Mouse (Mus musculus): ENCODE measurements around the gene Sart3. TPM values are rescaled to one million over a fixed set of nuclear protein-coding genes. Genes with fewer than 3 reads are reported as not detected.

Sart3 gene
- total RNA-seq, 2 experiments from 2014 or later, result 36.7 to 48.2 TPM

DNA sequence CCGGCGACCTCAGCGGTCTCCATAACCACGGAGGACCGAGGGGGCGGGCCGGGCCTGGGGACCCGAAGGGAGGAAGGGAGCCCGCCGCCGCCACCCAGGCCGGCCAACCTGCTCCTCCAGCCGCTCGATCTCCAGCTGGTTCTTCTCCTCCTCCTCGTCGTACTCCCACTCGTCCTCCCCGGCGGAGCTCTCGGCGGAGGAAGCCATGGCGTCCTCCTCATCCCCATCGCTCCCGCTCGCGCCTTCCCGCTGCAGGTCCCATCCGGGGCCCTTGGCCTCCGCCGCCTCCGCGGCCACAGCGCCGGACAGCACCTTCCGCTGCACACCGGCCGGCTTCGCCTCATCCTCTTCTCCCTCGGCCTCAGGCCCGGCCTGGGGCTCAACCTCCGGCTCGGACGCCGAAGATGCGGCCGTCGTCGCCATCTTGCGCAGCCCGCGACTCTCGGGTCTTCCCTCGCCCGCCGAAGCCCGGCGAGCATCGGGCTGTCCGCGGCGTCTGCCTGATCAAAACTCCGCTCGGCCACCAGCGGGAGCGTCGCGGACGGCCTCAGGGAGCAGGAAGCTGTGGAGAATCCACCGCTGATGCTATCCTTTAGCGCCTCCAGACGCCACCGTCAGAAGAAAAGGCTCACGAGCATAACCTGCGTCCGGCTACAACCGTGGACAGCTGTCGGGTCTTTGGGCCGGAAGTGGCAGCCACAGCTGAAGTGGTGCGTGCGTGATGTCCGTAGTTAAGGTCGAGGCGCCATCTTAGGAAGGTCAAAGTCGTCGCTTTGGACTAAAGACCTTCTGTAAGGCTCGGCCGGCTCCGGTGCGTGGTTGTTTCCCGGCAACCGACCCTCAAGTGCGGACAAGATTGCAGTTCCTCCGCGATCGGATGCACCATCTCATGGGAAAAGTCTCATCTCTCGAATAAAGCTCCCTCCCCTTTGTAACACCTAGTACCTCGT, 822 bp downstream of the Sart3 start:
- DNase-seq (ENCODE audit: low spot score in 2 of 2), result peak; percentile 84 to 87

GRCm38 (mm10) chr5:113768806-113769205, 3.5 kb downstream of the Sart3 start:
- DNase-seq (ENCODE audit: low spot score in 2 of 2), result no peak

DNA sequence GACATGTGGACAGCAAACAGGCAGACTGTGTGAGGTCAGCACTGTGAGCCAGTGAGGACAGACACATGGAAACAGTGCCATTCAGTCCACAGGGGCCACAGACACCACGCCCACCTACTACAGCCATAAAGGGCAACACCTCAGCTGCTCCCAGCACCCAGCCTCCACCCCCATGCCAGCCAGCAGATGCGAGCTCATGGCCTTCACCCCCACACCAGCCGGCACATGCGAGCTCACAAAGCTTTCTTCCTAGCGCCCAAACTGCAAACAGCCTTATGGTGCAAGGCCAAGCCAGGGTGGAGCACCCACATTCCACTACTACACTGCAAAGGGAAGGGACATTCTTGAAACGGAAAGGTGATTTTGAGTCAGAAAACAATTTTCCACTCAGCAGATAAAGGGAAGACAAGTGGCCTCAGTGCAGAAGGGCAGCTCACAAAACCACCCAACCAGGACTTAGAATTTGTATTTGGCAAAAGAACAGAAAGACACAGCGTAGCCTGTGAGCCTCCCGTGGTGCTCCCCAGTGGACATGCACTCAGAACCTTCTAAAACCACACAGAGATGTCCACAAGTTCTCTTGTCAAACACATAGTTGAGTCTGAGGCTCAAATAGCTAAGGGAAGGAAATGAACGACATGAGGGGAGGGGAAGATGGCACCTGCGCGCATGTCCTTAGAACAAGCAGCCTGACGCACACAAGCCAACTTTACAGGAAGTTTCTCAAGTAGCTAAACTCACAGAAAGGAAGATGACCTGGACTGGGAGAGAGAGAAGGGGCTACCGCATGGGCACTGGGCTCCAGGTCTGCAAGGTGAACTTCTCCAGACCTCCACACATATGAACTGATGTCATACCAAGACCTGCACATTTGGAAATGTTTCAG, 6.4 kb downstream of the Sart3 start:
- DNase-seq (ENCODE audit: low spot score in 2 of 2), result no peak

- DNase-seq (ENCODE audit: low spot score in 2 of 2), result no peak
These were observed 7.9 kb downstream of the Sart3 start for GRCm38 (mm10) chr5:113764426-113764825.

- no peak for DNase-seq (ENCODE audit: low spot score in 2 of 2)
These were observed 10.7 kb downstream of the Sart3 start for GRCm38 (mm10) chr5:113761585-113761984.

DNA sequence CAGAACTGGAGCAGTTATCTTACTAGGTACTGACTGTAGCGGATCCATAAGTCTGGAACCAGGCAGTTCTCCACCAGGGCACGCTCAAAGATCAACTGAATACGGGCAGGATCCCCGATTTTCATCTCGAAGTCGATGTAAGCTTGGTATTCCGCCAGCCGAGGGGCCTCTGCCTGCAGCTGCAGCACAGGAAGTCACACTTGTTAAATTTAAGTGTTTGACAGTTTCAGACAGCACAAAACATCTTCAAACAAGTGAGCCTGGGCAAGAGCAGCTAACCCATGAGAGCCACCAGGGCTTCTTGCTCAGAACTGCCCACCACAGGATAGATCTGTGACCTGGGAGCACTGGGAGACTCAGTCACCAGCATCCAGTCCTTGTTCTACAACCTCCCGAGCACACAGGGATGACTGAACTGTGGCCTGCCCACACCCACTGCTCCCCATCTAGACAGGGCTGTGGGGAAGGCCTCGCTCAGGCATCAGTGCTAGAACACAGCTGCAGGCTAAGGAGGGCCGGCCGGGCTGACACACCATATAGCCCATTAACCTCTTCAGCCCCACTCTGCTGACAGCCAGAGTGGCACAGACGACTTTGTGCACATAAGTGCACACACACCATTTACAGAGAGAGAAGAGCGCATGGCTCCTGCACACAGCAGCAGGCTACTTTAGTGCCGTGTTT, 16.8 kb downstream of the Sart3 start:
- DNase-seq (ENCODE audit: low spot score in 2 of 2), result no peak

GRCm38 (mm10) chr5:113751521-113752157, 20.7 kb downstream of the Sart3 start:
- no peak for DNase-seq (ENCODE audit: low spot score in 2 of 2)

- DNase-seq (ENCODE audit: low spot score in 2 of 2), result no peak
These were observed 23.6 kb downstream of the Sart3 start for GRCm38 (mm10) chr5:113748556-113749331.

- DNase-seq (ENCODE audit: low spot score in 2 of 2), result no peak
These were observed 24.7 kb downstream of the Sart3 start for GRCm38 (mm10) chr5:113747629-113748028.

DNA sequence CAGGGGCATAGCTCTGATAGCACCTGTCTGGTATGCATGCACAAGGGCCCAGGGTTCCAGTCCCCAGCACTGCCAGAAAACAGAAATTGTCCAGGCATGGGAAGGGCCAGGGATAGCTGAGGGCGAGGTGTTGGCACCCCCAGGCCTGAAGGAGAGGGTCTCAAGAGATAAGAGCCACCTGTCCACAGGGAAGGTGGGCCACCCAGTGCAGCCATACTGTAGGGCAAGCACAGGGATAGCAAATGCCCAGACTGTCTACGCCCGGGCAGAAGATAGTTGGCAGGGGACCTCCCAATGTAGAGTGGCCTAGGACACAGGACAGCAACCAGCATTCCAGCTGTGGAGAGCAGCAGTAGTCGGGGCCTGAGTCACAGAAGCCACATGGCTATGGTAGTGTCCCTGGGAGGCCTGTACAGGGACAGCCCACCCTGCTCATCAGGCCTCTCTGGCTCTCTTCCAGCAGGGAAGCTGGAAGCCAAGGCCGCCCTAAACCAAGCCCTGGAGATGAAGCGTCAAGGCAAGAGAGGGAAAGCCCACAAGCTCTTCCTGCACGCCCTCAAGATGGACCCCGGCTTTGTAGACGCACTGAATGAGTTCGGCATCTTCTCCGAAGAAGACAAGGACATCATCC, 34.6 kb downstream of the Sart3 start:
- DNase-seq (ENCODE audit: low spot score in 2 of 2), result no peak

DNA sequence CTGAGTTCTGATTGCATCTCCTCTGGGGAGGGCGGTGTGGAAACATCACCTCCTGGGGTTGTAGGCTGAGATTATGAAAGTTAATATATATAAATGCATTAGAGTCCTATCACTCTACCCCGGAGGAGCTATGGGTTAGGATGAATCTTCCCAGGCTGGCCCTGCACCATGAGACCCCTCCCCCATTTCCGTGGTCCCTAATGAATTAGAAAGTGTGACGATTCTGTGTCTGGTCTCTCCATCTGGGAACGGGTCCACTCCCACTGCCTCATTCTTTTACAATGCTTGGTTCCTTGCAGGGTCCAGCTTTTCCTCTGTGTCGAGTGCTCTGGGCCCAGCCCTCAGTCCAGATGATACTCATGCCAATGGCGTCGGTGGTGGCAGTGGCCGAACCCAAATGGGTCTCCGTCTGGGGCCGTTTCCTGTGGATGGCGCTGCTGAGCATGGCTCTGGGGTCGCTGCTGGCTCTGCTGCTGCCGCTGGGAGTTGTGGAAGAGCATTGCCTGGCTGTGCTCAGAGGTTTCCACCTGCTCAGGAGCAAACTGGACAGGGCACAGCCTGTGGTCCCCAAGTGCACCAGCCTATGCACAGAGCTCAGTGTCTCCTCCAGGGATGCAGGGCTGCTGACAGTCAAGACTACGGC, 35.7 kb downstream of the Sart3 start:
- DNase-seq (ENCODE audit: low spot score in 2 of 2), result no peak

DNA sequence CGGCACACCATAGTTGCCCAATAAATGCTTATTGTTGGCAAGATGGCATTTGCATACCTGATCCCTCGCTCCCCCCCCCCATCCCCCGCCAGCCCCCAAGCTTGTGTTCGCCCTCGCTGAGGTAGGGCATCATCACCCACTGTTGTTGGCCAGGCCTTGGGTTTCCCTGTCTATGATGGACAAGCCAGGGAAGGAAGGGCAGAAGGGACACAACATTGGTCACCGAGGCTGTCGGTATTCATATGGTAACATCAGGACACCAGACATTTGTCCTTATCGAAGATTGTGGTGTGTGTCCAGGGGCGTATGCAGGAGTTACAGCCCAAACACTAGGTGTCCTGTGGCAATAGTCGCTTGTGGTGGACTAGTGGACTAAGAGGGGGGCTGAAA, 36.2 kb downstream of the Sart3 start:
- no peak for DNase-seq (ENCODE audit: low spot score in 2 of 2)

GRCm38 (mm10) chr5:113735345-113736112, 36.8 kb downstream of the Sart3 start, which contains the start of gene Ficd:
Ficd (plus strand) TSS chr5:113735803.
- DNase-seq (ENCODE audit: low spot score in 2 of 2), result peak; percentile 88 to 92

DNA sequence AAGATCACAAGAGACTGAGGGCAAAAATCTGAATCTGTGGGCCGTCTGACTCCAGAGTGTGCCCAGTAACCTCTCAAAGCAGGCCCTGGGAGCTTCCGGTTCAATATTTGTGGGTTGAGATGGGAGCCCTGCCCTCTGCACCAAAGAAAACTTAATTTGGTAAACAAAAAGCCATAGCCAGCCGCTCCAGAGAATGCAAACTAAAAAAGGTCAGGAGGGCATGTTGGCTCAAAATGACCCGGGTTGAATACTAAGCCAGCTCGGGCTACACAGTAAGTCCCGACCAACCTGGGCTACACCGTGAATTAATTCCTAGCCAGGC, 37.3 kb downstream of the Sart3 start:
- DNase-seq (ENCODE audit: low spot score in 2 of 2), result no peak

DNA sequence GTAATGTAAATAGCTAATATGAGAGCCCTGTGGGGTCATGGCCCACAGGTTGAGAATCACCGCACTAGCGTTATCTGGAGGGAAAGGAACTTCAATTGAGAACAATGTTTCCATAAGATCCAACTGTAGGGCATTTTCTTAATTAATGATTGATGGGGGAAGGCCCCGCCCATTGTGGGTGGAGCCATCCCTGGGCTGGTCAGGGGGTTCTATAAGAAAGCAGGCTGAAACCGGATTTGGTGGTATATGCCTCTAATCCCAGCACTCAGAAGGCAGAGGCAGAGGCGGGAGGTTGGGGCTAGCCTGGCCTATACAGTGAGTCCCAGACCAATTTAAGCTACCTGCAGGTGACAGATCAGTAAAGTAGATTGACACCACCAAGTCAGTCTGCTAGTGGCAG, 37.9 kb downstream of the Sart3 start:
- no peak for DNase-seq (ENCODE audit: low spot score in 2 of 2)

DNA sequence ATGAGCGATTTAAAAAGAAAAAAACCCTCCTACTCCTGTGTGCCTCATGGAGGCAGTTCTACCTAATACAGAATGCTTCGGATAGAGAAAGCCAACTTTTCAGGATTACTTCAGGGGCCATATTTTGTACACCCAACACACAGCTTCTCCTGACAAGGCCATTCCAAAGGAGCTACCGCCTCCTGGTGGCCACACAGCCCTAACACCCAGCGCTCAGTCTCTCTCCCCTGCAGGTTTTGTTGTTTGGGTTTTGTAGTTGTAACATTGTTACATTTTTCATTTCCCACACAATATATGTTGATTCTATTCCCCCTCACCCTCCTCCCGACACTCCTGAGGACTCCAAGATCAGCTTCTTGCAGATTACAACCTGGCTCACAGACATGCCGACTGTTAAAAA, 40.1 kb downstream of the Sart3 start:
- peak; percentile 72 to 79 for DNase-seq (ENCODE audit: low spot score in 2 of 2)

DNA sequence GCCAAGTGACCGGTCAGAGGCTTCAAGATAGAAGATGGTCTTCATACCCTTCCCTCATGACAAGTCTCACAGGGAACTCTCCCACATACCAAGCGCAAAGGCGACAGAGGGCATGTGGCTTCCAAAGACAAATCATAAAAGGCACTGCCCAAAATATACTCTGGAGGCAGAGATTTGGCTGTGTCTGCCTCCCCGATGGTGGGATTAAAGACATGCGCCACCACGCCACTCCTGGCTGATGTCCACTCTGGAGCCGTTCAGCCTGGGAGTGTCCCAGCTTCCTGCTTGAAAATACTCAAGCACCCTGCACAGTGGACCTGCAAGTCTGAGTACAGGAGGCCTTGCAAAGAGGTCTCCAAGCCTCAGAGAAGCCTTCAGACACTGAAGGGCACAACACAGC, 41.1 kb downstream of the Sart3 start:
- no peak for DNase-seq (ENCODE audit: low spot score in 2 of 2)

DNA sequence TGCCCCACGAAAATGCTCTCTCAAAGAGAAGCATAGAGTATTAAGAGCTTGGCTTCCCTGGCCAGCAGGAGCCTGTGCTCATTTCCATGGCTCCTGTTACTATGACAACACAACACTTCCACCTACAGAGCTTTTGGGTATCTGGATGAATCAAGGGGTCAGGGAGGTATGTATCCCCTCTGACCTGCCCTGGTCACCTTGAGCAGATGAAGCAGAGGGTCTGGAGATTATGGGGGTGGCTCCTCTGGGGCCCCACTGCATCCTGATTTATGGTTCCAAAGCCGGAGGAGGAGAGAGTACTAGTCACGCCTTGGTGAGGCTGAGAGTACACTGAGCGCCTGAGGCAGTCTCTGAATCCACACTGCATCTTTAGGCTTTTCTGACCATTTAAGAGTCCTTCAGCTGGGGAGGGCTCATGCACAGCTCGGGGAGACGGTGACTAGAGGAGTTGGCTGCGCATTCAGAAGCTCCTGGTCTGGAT, 41.6 kb downstream of the Sart3 start:
- DNase-seq (ENCODE audit: low spot score in 2 of 2), result no peak

All from layer of hippocampus, postnatal 10 days (tissue).